Mouse (Mus musculus): ENCODE data around the gene Nbeal1.

DNA sequence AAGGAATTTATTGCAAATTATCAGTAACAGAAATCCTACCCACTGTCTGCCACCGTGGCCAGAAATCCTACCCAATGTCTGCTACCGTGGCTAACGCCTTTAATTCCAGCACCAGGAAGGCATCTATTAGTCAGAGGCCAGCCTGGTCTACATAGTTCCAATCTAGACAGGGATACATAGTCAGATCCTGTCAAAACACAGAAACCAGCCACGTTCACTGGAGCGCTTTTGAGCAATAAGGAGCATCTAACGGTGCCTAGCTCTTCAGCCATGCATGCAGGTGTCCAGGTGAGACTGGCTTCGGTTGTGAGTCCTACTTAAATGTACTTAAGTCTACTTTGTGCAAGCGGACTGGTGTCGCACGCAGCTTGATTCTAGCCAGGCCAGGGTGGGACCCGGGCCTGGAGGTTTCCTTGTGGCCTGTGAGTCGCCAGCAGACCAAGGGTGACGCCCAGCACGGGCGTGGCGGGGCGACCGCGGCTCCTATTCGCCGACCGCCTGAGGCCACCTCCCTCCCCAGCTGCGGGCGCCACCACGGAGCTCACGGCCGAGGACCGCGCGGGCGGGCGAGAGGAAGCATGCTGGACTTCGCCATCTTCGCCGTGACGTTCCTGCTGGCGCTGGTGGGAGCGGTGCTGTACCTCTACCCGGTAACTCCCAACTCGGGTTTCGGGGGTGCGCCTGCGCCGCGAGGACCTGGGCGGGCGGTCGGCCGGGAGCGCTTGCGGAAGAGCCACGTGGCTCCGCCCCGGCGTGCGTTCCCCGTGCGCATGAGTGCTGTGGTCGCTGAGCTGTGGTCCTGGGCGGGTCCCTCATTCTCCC is 162.6 kb downstream of the Nbeal1 start, which contains the start of gene Cyp20a1:
- TF ChIP-seq EP300 (IDR thresholded peaks at IDR 0.05; ENCODE audit: low read depth) = no peak
- no peak for TF ChIP-seq CTCF (IDR thresholded peaks at IDR 0.05; ENCODE audit: low read depth)

All from heart, postnatal 0 days (tissue).